ENCODE assay signal across 11 mouse cellular contexts in the genomic region with DNA sequence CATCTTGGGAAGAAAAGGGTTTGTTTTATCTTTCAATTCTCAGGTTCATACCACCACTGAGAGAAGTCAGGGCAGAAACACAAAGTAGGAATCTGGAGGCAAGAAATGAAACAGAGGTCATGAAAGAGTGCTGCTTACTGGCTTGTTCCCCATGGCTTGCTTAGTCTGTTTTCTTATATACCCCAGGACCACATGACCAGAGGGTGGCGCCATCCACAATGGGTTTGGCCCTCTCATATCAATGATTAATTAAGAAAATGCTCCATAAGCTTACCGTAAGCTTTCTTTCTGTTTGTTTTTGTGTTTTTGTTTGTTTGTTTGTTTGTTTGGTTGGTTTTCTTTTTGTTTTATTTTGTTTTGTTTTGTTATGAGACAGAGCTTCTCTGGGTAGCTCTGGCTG. TPM values are rescaled to one million over a fixed set of nuclear protein-coding genes. Genes with fewer than 3 reads are reported as not detected.
DNase-seq lines count a peak whose midpoint lies in the region; ATAC-seq and TF ChIP-seq lines count a peak whose summit lies in the region.
"Had no signal": no experiment of that assay in that cellular context is flagged by ENCODE, and none has a peak within 500 bp of the region (broad histone marks: within the 10 kb centered on the region; RNA-seq: fewer than 3 reads in every experiment).

No protein-coding gene starts in this region.

- intact Hi-C loops in heart, adult 2 months (cut with DNase I): loop anchor here (5.0 kb wide), 1 partner anchor 90 kb away; no protein-coding TSS in a partner anchor

- H3K9ac ChIP-seq in heart, adult 2 months (ENCODE audit: low read depth, low read length): no peak overlapping the region
- no peak overlapping the region for H3K9ac ChIP-seq in stomach, postnatal 0 days (ENCODE audit: low read length)

- ATAC-seq in stomach, postnatal 0 days (ENCODE audit: low FRiP score, low TSS enrichment): no peak

- H3K36me3 ChIP-seq in heart, adult 2 months (ENCODE audit: control insufficient read depth, insufficient read depth, low read length): no peaks in the 10 kb centered on the region
- H3K36me3 ChIP-seq in heart, embryonic 10.5 days: no peaks in the 10 kb centered on the region
- no peaks in the 10 kb centered on the region for H3K36me3 ChIP-seq in thymus, adult 2 months (ENCODE audit: control insufficient read depth, insufficient read depth, low read length)
- H3K36me3 ChIP-seq in stomach, postnatal 0 days (ENCODE audit: control insufficient read depth, insufficient read depth, low read length): no peaks in the 10 kb centered on the region
- H3K36me3 ChIP-seq in limb, embryonic 10.5 days: no peaks in the 10 kb centered on the region

- no peaks in the 10 kb centered on the region for H3K9me3 ChIP-seq in heart, embryonic 10.5 days
- H3K9me3 ChIP-seq in stomach, postnatal 0 days (ENCODE audit: control insufficient read depth, low read length): no peaks in the 10 kb centered on the region
- H3K9me3 ChIP-seq in limb, embryonic 10.5 days (replicated peaks): no peaks in the 10 kb centered on the region

- H3K79me2 ChIP-seq in heart, adult 2 months (replicated peaks; ENCODE audit: control insufficient read depth, insufficient read depth, low read length): no peaks in the 10 kb centered on the region

- TF ChIP-seq CTCF in heart, adult 2 months (IDR thresholded peaks at IDR 0.05): peak; percentile 50
- TF ChIP-seq CTCF in thymus, adult 2 months (IDR thresholded peaks at IDR 0.05; ENCODE audit: borderline replicate concordance, control insufficient read depth, extremely low read depth, insufficient read depth, low read length, poor library complexity): no peak
- peak; percentile 39 for TF ChIP-seq CTCF in stomach, postnatal 0 days (IDR thresholded peaks at IDR 0.05; ENCODE audit: low read depth)

- H3K27ac ChIP-seq in heart, adult 2 months: no peak overlapping the region
- no peak overlapping the region for H3K27ac ChIP-seq in heart, embryonic 10.5 days
- no peak overlapping the region for H3K27ac ChIP-seq in thymus, adult 2 months (ENCODE audit: control insufficient read depth, insufficient read depth, low read length)
- no peak overlapping the region for H3K27ac ChIP-seq in stomach, postnatal 0 days (replicated peaks)
- H3K27ac ChIP-seq in limb, embryonic 10.5 days: no peak overlapping the region

- TF ChIP-seq POLR2A in heart, adult 2 months (IDR thresholded peaks at IDR 0.05; ENCODE audit: insufficient read depth, low read depth, low read length): no peak
- no peak for TF ChIP-seq POLR2A in thymus, adult 2 months (IDR thresholded peaks at IDR 0.05; ENCODE audit: control insufficient read depth, extremely low read depth, insufficient read depth, low read length, poor library complexity)

- DNase-seq in heart, adult 2 months: no peak
- DNase-seq in heart, embryonic 10.5 days (ENCODE audit: low spot score): no peak
- DNase-seq in thymus, adult 2 months: peak; percentile 3
- no peak for DNase-seq in thymus, postnatal 0 days (ENCODE audit: low spot score)
- DNase-seq in adrenal gland, postnatal 25 days: peak; percentile 63
- DNase-seq in stomach, postnatal 0 days (ENCODE audit: low spot score): no peak
- no peak for DNase-seq in cerebellum, adult 9-10 months
- no peak for DNase-seq in limb, embryonic 10.5 days (ENCODE audit: low spot score)
- DNase-seq: cerebellum, postnatal 25 days; right cerebral cortex, postnatal 14 days had no signal

- TF ChIP-seq EP300 in heart, adult 2 months (IDR thresholded peaks at IDR 0.05; ENCODE audit: insufficient read depth, low read depth, low read length): no peak
- TF ChIP-seq EP300 in stomach, postnatal 0 days (optimal IDR thresholded peaks at IDR 0.05): no peak

- no peak overlapping the region for H3K4me2 ChIP-seq in stomach, postnatal 0 days (replicated peaks; ENCODE audit: low read depth)

- no peaks in the 10 kb centered on the region for H3K4me1 ChIP-seq in heart, adult 2 months (ENCODE audit: control insufficient read depth, insufficient read depth, low read length)
- H3K4me1 ChIP-seq in heart, embryonic 10.5 days: no peaks in the 10 kb centered on the region
- H3K4me1 ChIP-seq in thymus, adult 2 months (replicated peaks; ENCODE audit: control insufficient read depth, insufficient read depth, low read length): no peaks in the 10 kb centered on the region
- H3K4me1 ChIP-seq in stomach, postnatal 0 days (replicated peaks; ENCODE audit: control insufficient read depth, insufficient read depth): no peaks in the 10 kb centered on the region
- H3K4me1 ChIP-seq in limb, embryonic 10.5 days: no peaks in the 10 kb centered on the region

- H3K27me3 ChIP-seq in heart, adult 2 months (ENCODE audit: control insufficient read depth, insufficient read depth, low read length): 0 out of 2 replicates have a peak, but pooled peaks cover 1% of the 10 kb centered on the region
- no peaks in the 10 kb centered on the region for H3K27me3 ChIP-seq in heart, embryonic 10.5 days (ENCODE audit: insufficient read depth, poor library complexity, severe bottlenecking)
- H3K27me3 ChIP-seq in thymus, adult 2 months (ENCODE audit: control insufficient read depth, insufficient read depth, low read length): no peaks in the 10 kb centered on the region
- H3K27me3 ChIP-seq in stomach, postnatal 0 days (ENCODE audit: control insufficient read depth, insufficient read depth, low read length): no peaks in the 10 kb centered on the region
- H3K27me3 ChIP-seq in limb, embryonic 10.5 days (ENCODE audit: low read depth, poor library complexity, severe bottlenecking): no peaks in the 10 kb centered on the region

- WGBS in heart, adult 2 months: 41% methylated on average over 2 of the region's 2 CpGs
- 52% methylated on average over 2 of the region's 2 CpGs for WGBS in heart, embryonic 10.5 days
- WGBS in thymus, adult 2 months: 46% methylated on average over 2 of the region's 2 CpGs
- WGBS in stomach, postnatal 0 days: 54% methylated on average over 2 of the region's 2 CpGs
- 57% methylated on average over 2 of the region's 2 CpGs for WGBS in limb, embryonic 10.5 days

- H3K4me3 ChIP-seq in heart, adult 2 months: no peak overlapping the region
- H3K4me3 ChIP-seq in heart, embryonic 10.5 days: no peak overlapping the region
- no peak overlapping the region for H3K4me3 ChIP-seq in thymus, adult 2 months (ENCODE audit: control insufficient read depth, insufficient read depth, low read length)
- no peak overlapping the region for H3K4me3 ChIP-seq in stomach, postnatal 0 days (ENCODE audit: low read depth, low read length)
- no peak overlapping the region for H3K4me3 ChIP-seq in limb, embryonic 10.5 days

RNA-seq across cellular contexts. Expression of gene Myt1, which starts 14.6 kb away (rescaled TPM):
- total RNA-seq in heart, adult 2 months (2021): not detected
- 0.02 TPM in 1 of 2 replicates, not detected in the other for polyA plus RNA-seq in heart, adult 2 months (2012; rRNA removed)
- 0.05 and 0.14 TPM in 2 replicates for polyA plus RNA-seq in heart, embryonic 10.5 days (2016; fragmentation: Nextera tagmentation; extraction: Ambion mirVana)
- 0.03 and 0.04 TPM in 2 replicates for polyA plus RNA-seq in thymus, adult 2 months (2012; rRNA removed)
- not detected in 2 replicates for polyA plus RNA-seq in thymus, postnatal 0 days (2015; fragmentation: Nextera tagmentation; extraction: Ambion mirVana)
- 1.9 and 6.6 TPM in 2 replicates for total RNA-seq in adrenal gland, postnatal 25 days (2021)
- polyA plus RNA-seq in stomach, postnatal 0 days (2015; fragmentation: Nextera tagmentation; extraction: Ambion mirVana): 0.29 and 0.40 TPM in 2 replicates
- 0.18 TPM in 1 of 2 replicates, not detected in the other for polyA plus RNA-seq in limb, embryonic 10.5 days (2016; fragmentation: Nextera tagmentation; extraction: Ambion mirVana)
- polyA plus RNA-seq: liver, embryonic 16.5 days had no signal

RNA-seq across cellular contexts. Expression of gene Pcmtd2, which starts 59.9 kb away (rescaled TPM):
- total RNA-seq in heart, adult 2 months (2021): 10 to 100 TPM; 45.5 to 52.7 TPM
- 32.8 and 51.0 TPM in 2 replicates for polyA plus RNA-seq in heart, adult 2 months (2012; rRNA removed)
- polyA plus RNA-seq in heart, embryonic 10.5 days (2016; fragmentation: Nextera tagmentation; extraction: Ambion mirVana): 22.7 and 22.9 TPM in 2 replicates
- 51.5 and 60.0 TPM in 2 replicates for polyA plus RNA-seq in thymus, adult 2 months (2012; rRNA removed)
- 42.0 and 52.9 TPM in 2 replicates for polyA plus RNA-seq in thymus, postnatal 0 days (2015; fragmentation: Nextera tagmentation; extraction: Ambion mirVana)
- total RNA-seq in adrenal gland, postnatal 25 days (2021): 57.3 and 90.5 TPM in 2 replicates
- polyA plus RNA-seq in stomach, postnatal 0 days (2015; fragmentation: Nextera tagmentation; extraction: Ambion mirVana): 16.4 and 18.6 TPM in 2 replicates
- 22.9 and 32.8 TPM in 2 replicates for polyA plus RNA-seq in limb, embryonic 10.5 days (2016; fragmentation: Nextera tagmentation; extraction: Ambion mirVana)

Comparison
In these comparisons a context has a peak if more than half of its experiments do, and no peak if none do; other contexts are left out.
1. DNase-seq: peak in thymus, adult 2 months (single experiment) and adrenal gland, postnatal 25 days (single experiment); none in heart, adult 2 months (0 of 2), heart, embryonic 10.5 days (single experiment), thymus, postnatal 0 days (single experiment), stomach, postnatal 0 days (single experiment), cerebellum, adult 9-10 months (single experiment) and limb, embryonic 10.5 days (single experiment).